Mouse (Mus musculus) MEL (cell line): ENCODE data around the gene Mob3b. TPM values are rescaled to one million over a fixed set of nuclear protein-coding genes. Genes with fewer than 3 reads are reported as not detected.

Experiments
- DNase-seq: peaks from one replicate; pipeline ENCODE4 v3.0.0; 2011; ENCODE audit warnings: low read depth, low spot score
- H3K27ac ChIP-seq: 2 replicates; pipeline ENCODE4 v1.5.1; 2012; ENCODE audit warnings: low read depth, mild to moderate bottlenecking, control low read depth, low read length, moderate library complexity; ENCODE audit not compliant: control insufficient read depth
- H3K27me3 ChIP-seq, 2 experiments: fragments of 150-350 bp in 1 of 2; sonication (generic) in 1 of 2; 2 replicates each; pipeline ENCODE4 v1.6.1; 2012; ENCODE audit warnings: low read length in 2 of 2, mild to moderate bottlenecking in 2 of 2, improper control_type of control experiment in 1 of 2, moderate library complexity in 1 of 2; ENCODE audit not compliant: insufficient read depth in 2 of 2, control insufficient read depth in 1 of 2
- H3K36me3 ChIP-seq, 2 experiments: 2 replicates each; pipeline ENCODE4 v1.6.1; 2012 to 2014; ENCODE audit warnings: low read length in 2 of 2, improper control_type of control experiment in 1 of 2, inconsistent platforms in 1 of 2, mild to moderate bottlenecking in 1 of 2; ENCODE audit not compliant: insufficient read depth in 2 of 2, control insufficient read depth in 1 of 2
- H3K4me1 ChIP-seq, 2 experiments: fragments of 150-350 bp in 1 of 2; sonication (generic) in 1 of 2; 2 replicates each; pipeline ENCODE4 v1.6.1; 2012; ENCODE audit warnings: low read length in 2 of 2, improper control_type of control experiment in 1 of 2, mild to moderate bottlenecking in 1 of 2; ENCODE audit not compliant: insufficient read depth in 2 of 2, control insufficient read depth in 1 of 2
- H3K4me3 ChIP-seq, 2 experiments: fragments of 150-350 bp in 1 of 2; sonication (generic) in 1 of 2; 2 replicates each; pipeline ENCODE4 v1.5.1; 2012; ENCODE audit warnings: low read depth in 2 of 2, low read length in 2 of 2, mild to moderate bottlenecking in 2 of 2, moderate library complexity in 2 of 2, control low read depth in 1 of 2, improper control_type of control experiment in 1 of 2; ENCODE audit not compliant: control insufficient read depth in 1 of 2, insufficient read depth in 1 of 2
- H3K79me2 ChIP-seq: 2 replicates; pipeline ENCODE4 v1.6.1; 2012; ENCODE audit warnings: mild to moderate bottlenecking, low read length, moderate library complexity; ENCODE audit not compliant: control insufficient read depth, poor library complexity, insufficient read depth
- H3K9ac ChIP-seq: 2 replicates; pipeline ENCODE4 v1.6.1; 2012; ENCODE audit warnings: low read depth, mild to moderate bottlenecking, control low read depth, low read length, moderate library complexity; ENCODE audit not compliant: control insufficient read depth, poor library complexity, severe bottlenecking
- H3K9me3 ChIP-seq: fragments of 150-350 bp; sonication (generic); replicated peaks from 2 replicates; pipeline ENCODE4 v1.6.1; 2012; ENCODE audit warnings: mild to moderate bottlenecking, low read length, improper control_type of control experiment, moderate library complexity; ENCODE audit not compliant: insufficient read depth
- CHD1 ChIP-seq: IDR thresholded peaks from 2 replicates; pipeline ENCODE4 v1.6.1; 2012; ENCODE audit warnings: low read depth, mild to moderate bottlenecking, inconsistent platforms, low read length, improper control_type of control experiment
- E2F4 ChIP-seq: IDR thresholded peaks from 2 replicates; pipeline ENCODE4 v1.6.1; 2011; ENCODE audit warnings: low read depth, low read length, improper control_type of control experiment, borderline replicate concordance
- EP300 ChIP-seq, 2 experiments: IDR thresholded peaks; 2 replicates each; pipeline ENCODE4 v1.6.1; 2011; ENCODE audit warnings: improper control_type of control experiment in 2 of 2, low read length in 2 of 2, low read depth in 1 of 2, mild to moderate bottlenecking in 1 of 2
- GABPA ChIP-seq: IDR thresholded peaks from 2 replicates; pipeline ENCODE4 v1.6.1; 2012; ENCODE audit warnings: low read depth, mild to moderate bottlenecking, inconsistent platforms, low read length, improper control_type of control experiment, moderate library complexity
- JUND ChIP-seq: IDR thresholded peaks from 2 replicates; pipeline ENCODE4 v1.6.1; 2011; ENCODE audit warnings: low read depth, mild to moderate bottlenecking, improper control_type of control experiment, low read length
- KAT2A ChIP-seq: conservative IDR thresholded peaks from 2 replicates; pipeline ENCODE4 v1.6.1; 2012; ENCODE audit warnings: low read depth, low read length, improper control_type of control experiment, inconsistent platforms
- MAX ChIP-seq: IDR thresholded peaks from 2 replicates; pipeline ENCODE4 v1.6.1; 2011; ENCODE audit warnings: low read length, improper control_type of control experiment
- MAZ ChIP-seq: IDR thresholded peaks from 2 replicates; pipeline ENCODE4 v1.6.1; 2012; ENCODE audit warnings: low read depth, mild to moderate bottlenecking, inconsistent platforms, low read length, improper control_type of control experiment
- MXI1 ChIP-seq: IDR thresholded peaks from 2 replicates; pipeline ENCODE4 v1.6.1; 2011; ENCODE audit warnings: mild to moderate bottlenecking, low read depth, low read length, improper control_type of control experiment
- MYB ChIP-seq: IDR thresholded peaks from 2 replicates; pipeline ENCODE4 v1.6.1; 2011; ENCODE audit warnings: mild to moderate bottlenecking, low read depth, low read length, improper control_type of control experiment
- NELFE ChIP-seq: IDR thresholded peaks from 2 replicates; pipeline ENCODE4 v1.6.1; 2011; ENCODE audit warnings: low read depth, low read length, improper control_type of control experiment
- NRF1 ChIP-seq: IDR thresholded peaks from 2 replicates; pipeline ENCODE4 v1.6.1; 2014; ENCODE audit warnings: low read depth, mild to moderate bottlenecking, inconsistent platforms, low read length, improper control_type of control experiment, moderate library complexity; ENCODE audit not compliant: poor library complexity, insufficient read depth, severe bottlenecking
- POLR2A ChIP-seq, 2 experiments: IDR thresholded peaks; 2 replicates each; pipeline ENCODE4 v1.6.1; 2011 to 2012; ENCODE audit warnings: low read length in 2 of 2, mild to moderate bottlenecking in 2 of 2, control low read depth in 1 of 2, improper control_type of control experiment in 1 of 2, low read depth in 1 of 2, moderate library complexity in 1 of 2; ENCODE audit not compliant: control insufficient read depth in 1 of 2, insufficient read depth in 1 of 2, poor library complexity in 1 of 2
- POLR2AphosphoS2 ChIP-seq: IDR thresholded peaks from 2 replicates; pipeline ENCODE4 v1.6.1; 2011; ENCODE audit warnings: low read length, improper control_type of control experiment
- RAD21 ChIP-seq: IDR thresholded peaks from 2 replicates; pipeline ENCODE4 v1.6.1; 2011; ENCODE audit warnings: mild to moderate bottlenecking, low read depth, low read length, improper control_type of control experiment
- SIN3A ChIP-seq: IDR thresholded peaks from 2 replicates; pipeline ENCODE4 v1.6.1; 2012; ENCODE audit warnings: low read length, improper control_type of control experiment, inconsistent platforms
- TBP ChIP-seq: IDR thresholded peaks from 2 replicates; pipeline ENCODE4 v1.8.0; 2011; ENCODE audit warnings: low read depth, low read length, improper control_type of control experiment
- TCF12 ChIP-seq: IDR thresholded peaks from 2 replicates; pipeline ENCODE4 v1.6.1; 2014; ENCODE audit warnings: low read depth, mild to moderate bottlenecking, inconsistent platforms, low read length, improper control_type of control experiment, moderate library complexity
- UBTF ChIP-seq: IDR thresholded peaks from 2 replicates; pipeline ENCODE4 v1.6.1; 2012; ENCODE audit warnings: low read depth, mild to moderate bottlenecking, inconsistent platforms, low read length, improper control_type of control experiment, moderate library complexity, borderline replicate concordance; ENCODE audit not compliant: insufficient read depth
- USF1 ChIP-seq: IDR thresholded peaks from 2 replicates; pipeline ENCODE4 v1.6.1; 2014; ENCODE audit warnings: low read depth, mild to moderate bottlenecking, inconsistent platforms, low read length, improper control_type of control experiment, moderate library complexity
- ZC3H11A ChIP-seq: IDR thresholded peaks from 2 replicates; pipeline ENCODE4 v1.6.1; 2012; ENCODE audit warnings: low read depth, mild to moderate bottlenecking, inconsistent platforms, low read length, improper control_type of control experiment
- ZNF384 ChIP-seq: IDR thresholded peaks from 2 replicates; pipeline ENCODE4 v1.6.1; 2012; ENCODE audit warnings: low read depth, mild to moderate bottlenecking, inconsistent platforms, low read length, improper control_type of control experiment
- polyA plus RNA-seq, 2 experiments: library from polyadenylated mRNA; stranded (reverse) in 1 of 2; unstranded in 1 of 2; fragments of >175 nt in 1 of 2; fragments of >200 nt in 1 of 2; gene quantifications; 2 replicates each; pipeline versions ENCODE4 v1.2.1 to v1.2.4; 2012; ENCODE audit warnings: low replicate concordance in 2 of 2, low read depth in 1 of 2; ENCODE audit not compliant: insufficient read length in 2 of 2, insufficient read depth in 1 of 2, missing spikeins in 1 of 2
- total RNA-seq: library from RNA; depleted of rRNA; stranded (reverse); fragments of 300-350 nt; gene quantifications from 2 replicates; pipeline ENCODE4 v1.2.3, GENCODE M21; 2012

Mob3b gene
- total and polyA plus RNA-seq, 3 experiments: 3.8 to 4.2 TPM; not detected in 1

GRCm38 (mm10) chr4:35105115-35105773 is 52.0 kb downstream of the Mob3b start:
- no peak overlapping the region for H3K4me3 ChIP-seq
- no peaks in the 10 kb centered on the region for H3K36me3 ChIP-seq
- no peaks in the 10 kb centered on the region for H3K27me3 ChIP-seq
- DNase-seq: no peak
- H3K9ac ChIP-seq: no peak overlapping the region
- H3K27ac ChIP-seq: no peak overlapping the region
- TF ChIP-seq TCF12 (no peak), NRF1 (no peak), EP300 (IDR thresholded peaks at IDR 0.05; ENCODE audit: low read depth in 1 of 2, low read length in 2 of 2) (no peak), KAT2A (no peak), CHD1 (no peak), POLR2A (IDR thresholded peaks at IDR 0.05; ENCODE audit: control insufficient read depth in 1 of 2, insufficient read depth in 1 of 2, low read depth in 1 of 2, low read length in 2 of 2, poor library complexity in 1 of 2) (no peak)
- H3K79me2 ChIP-seq: no peaks in the 10 kb centered on the region
- no peaks in the 10 kb centered on the region for H3K9me3 ChIP-seq
- no peaks in the 10 kb centered on the region for H3K4me1 ChIP-seq

DNA sequence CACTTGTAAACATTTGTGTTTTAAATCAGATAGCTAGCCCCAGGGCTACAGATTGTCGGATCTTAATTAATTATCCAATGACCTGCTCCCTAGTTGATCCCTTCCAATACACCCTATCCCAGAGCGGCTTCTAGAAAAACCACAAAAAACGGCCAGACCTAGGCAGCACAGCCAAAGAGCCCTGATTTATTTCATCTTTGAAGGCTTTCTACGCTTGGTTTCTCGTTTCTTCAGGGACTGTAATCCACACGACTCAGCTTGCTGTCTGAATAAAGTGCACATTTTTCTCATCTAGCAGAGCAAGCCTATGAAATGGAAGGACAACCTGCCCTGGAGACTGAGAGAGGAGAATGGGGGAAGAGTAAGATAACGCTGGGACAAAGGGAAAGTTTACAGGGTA is 56.1 kb downstream of the Mob3b start:
- H3K36me3 ChIP-seq: peaks cover 0 to 11% of the 10 kb centered on the region in 2 experiments; a peak in 2 of 4 replicates
- no peak for DNase-seq
- H3K27me3 ChIP-seq: no peaks in the 10 kb centered on the region
- no peak for TF ChIP-seq TBP
- TF ChIP-seq, all 39 proteins: peak for 0
- Histone ChIP-seq H3K79me2 (no peaks in the 10 kb centered on the region), H3K4me1 (peaks cover 5 to 11% of the 10 kb centered on the region in 2 experiments; a peak in 3 of 4 replicates), H3K4me3 (no peak overlapping the region), H3K9ac (no peak overlapping the region), H3K27ac (no peak overlapping the region), H3K9me3 (no peaks in the 10 kb centered on the region)

- Histone ChIP-seq H3K79me2 (no peaks in the 10 kb centered on the region), H3K36me3 (peaks cover 0 to 11% of the 10 kb centered on the region in 2 experiments; a peak in 2 of 4 replicates), H3K9ac (peak overlapping the region; percentile 63), H3K27ac (peak overlapping the region; percentile 47), H3K4me1 (peaks cover 5 to 11% of the 10 kb centered on the region in 2 experiments; a peak in 3 of 4 replicates), H3K4me3 (peak overlapping the region; percentile 65 to 87), H3K9me3 (no peaks in the 10 kb centered on the region), H3K27me3 (no peaks in the 10 kb centered on the region)
- peak; percentile 93 for DNase-seq
- TF ChIP-seq MAX (peak; percentile 56), GABPA (no peak), MAZ (peak; percentile 62), MXI1 (peak; percentile 90), MYB (no peak), EP300 (IDR thresholded peaks at IDR 0.05; ENCODE audit: low read depth in 1 of 2, low read length in 2 of 2) (peak in 1 of 2 experiments; percentile 28; a peak in 1 of 4 replicates), SIN3A (peak; percentile 98), ZNF384 (no peak; the same call in 1 of the 2 replicates), ZC3H11A (no peak), UBTF (no peak), NELFE (peak; percentile 37; the same call in 1 of the 2 replicates), USF1 (peak; percentile 4; the same call in 1 of the 2 replicates), RAD21 (no peak), E2F4 (no peak), TBP (peak; percentile 78; the same call in 1 of the 2 replicates), JUND (no peak), POLR2AphosphoS2 (no peak)
Observed at GRCm38 (mm10) chr4:35099865-35100780, 57.2 kb downstream of the Mob3b start.
